Mouse (Mus musculus) lung, postnatal 25 days (tissue): ENCODE results near the gene Exoc3l4.

Experiments used
- DNase-seq: peaks from one replicate; pipeline ENCODE4 v3.0.0; 2022; ENCODE audit warnings: low spot score

Gene Exoc3l4

DNA sequence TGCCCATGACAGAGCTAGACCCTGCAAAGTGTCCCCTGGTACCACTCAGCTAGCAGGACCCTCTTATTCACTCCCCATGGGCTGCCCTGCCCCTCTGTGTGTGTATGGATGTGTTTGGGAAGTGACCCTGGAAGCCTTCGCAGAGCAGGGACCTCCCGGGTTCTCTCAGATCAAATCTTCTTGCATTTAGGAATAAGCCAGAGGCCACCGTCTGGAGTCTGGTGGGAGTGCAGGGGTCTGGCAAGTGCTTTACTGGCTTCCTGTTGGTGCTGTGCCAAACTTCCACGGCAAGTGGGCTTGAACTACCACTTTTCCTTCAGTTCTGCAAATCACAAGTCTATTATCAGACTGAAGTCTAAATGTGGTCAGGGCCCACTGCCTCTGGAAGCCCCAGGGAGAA lies 37.2 kb downstream of the Exoc3l4 start:
- no peak for DNase-seq

- no peak for DNase-seq
Observed at GRCm38 (mm10) chr12:111454543-111455280, 37.9 kb downstream of the Exoc3l4 start.

DNA sequence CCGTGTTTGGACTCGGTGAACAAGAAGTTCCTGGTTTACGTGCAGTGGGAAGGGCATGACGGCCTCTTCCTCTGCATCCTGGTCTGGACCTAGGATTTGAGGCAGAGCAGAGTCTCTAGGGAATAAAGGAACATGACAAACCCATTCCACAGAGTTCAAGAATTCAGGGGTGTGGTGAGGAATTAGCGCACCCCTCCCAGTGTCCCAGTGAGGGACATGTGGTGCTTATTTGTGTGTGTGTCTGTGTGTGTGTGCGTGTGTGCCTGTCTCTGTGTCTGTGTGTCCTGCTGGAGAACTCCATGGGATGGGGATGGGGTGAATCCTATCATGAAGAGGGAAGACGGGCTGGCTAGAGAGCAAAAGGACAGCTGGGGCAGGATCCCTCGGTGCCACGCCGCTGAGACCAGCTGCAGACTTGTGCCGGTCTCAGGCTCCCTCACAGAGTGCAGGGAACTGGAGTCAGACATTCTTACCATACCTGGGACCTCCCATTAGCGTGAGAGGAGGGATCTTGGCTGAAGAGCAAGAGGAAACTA lies 38.6 kb downstream of the Exoc3l4 start:
- DNase-seq = no peak

DNA sequence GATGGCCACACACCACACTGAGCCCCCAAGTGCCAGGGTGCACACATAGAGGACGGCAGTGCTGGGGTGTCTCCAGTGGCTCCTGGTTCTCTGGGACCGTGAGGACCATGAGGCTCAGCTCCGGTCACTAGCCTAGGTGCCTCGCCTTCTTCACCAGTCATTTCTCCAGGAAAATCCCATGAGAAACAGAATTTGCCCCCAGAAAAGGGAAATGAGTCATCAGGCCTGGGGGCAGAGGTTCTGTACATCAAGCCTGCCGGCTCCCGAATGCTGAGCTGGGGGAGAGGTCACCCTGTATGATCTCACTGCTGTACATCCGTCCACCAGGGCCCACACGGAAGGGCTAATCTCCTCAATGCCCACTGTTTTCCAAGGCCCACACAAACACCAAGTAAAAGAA lies 39.0 kb downstream of the Exoc3l4 start:
- no peak for DNase-seq

DNA sequence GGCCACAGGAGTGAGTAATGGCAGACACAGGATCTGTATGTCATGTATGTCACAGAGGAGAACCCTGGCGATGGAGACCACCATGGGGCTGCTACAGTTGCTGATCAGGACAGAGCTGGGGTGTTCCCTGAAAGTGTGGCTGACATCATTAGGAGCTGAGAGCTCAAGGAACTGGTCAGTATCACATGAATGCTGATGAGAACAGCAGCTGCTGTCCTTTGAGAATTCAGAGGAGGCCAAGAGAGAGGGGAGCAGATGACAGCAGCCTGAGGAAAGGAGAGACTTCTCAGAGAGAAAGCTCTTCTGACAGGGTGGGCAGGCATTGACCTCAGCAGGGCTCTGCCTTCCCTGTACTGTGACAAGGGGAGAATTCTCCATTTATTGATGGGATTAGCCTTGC lies 40.9 kb downstream of the Exoc3l4 start:
- DNase-seq = no peak

DNA sequence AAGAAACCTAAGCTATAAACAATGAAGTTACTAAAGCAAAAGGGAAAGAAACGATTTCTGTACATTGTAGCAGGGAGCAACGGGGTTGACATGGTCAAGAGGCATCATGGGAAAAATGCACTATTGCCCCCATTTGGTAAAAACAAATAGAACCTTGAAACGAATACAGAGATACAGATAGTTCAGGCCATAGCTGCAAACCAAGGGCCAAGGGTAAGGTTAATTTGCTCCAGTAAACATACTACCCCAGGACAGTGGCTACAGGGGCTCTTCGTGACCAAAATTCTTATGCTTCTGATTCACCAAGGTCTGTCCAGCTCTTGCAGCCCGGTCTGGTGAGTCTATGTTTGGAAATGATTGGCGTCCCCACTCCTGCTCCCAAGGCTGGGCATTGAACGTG lies 46.8 kb downstream of the Exoc3l4 start:
- no peak for DNase-seq

DNA sequence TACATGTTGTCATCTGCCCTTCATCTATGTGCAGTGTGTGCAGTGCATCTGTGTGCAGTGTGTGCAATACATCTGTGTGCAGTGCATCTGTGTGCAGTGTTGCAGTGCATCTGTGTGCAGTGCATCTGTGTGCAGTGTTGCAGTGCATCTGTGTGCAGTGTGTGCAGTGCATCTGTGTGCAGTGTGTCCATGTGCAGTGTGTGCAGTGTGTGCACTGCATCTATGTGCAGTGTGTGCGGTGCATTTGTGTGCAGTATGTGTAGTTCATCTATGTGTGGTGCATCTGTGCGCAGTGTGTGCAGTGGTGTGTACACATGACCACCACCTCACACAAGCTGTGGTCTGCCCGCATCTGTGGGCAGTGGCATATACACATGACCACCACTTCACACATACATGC lies 49.6 kb downstream of the Exoc3l4 start:
- DNase-seq = no peak

DNA sequence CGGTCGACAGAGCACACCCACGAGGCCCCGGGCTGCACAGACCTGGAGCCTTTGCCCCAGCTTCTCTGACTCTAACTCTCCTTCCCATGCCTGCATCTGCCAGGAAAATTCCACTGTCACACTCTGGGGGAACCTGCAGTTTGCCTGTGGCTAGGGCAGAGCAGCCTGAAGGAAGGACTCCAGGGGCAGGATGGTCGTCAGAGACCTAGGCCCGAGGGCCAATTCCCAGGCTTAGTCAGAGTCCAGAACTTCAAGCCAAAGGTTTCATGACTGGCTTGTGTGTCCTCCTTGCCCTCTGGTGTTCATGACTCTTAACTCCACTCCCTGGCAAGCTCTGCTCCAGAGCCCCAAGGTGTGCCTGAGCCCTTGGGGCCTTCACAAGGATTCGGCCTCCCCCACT lies 51.4 kb downstream of the Exoc3l4 start:
- no peak for DNase-seq

DNA sequence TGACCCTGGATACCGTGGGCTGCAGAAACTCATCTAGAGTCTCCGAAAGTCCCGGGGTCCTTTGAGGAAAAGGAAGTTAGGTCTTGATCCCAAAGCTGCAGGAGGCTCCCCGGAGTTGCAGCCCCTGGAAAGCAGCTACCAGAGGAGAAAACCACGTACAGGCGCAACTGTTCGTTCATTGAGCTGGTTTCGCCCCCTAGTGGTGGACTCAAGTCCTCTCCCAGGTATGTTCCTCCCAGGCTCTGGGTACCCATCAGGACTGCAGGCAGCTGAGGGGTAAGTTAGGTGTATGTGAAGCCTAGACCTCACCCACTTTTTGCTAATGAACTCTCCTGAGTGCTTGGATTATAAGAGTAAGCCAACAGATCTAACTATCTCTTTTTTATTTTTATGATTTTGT lies 52.7 kb downstream of the Exoc3l4 start:
- DNase-seq = peak; percentile 67

DNA sequence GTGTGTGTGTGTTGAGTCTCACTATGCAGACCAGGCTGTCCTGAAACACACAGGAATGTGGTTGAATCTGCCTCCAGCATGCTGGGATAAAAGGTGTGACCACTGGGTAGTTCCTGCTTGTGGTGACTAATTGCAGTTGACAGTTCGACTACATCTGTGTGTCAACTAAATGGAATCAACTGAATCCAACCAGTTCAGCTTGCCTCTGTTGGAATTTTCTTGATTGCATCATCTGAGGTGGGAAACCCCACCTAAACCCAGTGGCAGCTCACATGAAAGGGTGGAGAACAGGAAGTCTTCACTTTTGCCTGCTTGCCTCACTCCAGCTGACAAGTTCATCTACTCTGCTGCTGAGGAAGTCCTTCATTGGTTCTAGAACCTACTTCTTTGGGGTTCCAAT lies 54.3 kb downstream of the Exoc3l4 start:
- DNase-seq = no peak

GRCm38 (mm10) chr12:111471721-111472120 lies 54.9 kb downstream of the Exoc3l4 start:
- no peak for DNase-seq

DNA sequence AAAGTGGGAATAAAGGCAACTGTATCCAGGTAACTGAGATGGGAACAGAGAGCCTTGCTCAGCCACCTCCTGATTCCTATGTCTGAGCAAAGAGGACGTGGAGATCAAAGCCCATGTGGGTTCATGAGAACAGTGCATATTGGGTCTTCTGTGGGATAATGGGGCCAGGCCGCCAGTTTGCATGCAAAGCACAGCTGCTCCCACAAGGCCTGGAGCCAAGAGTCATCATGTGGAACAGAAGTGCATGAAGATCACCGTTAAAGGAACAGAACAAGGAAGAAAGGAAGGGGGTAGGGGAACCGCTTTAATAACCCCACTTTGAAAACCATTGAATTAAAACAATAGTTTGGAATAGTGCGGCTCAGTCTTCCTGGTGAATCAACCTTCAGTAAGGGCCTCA lies 56.1 kb downstream of the Exoc3l4 start:
- DNase-seq = no peak

DNA sequence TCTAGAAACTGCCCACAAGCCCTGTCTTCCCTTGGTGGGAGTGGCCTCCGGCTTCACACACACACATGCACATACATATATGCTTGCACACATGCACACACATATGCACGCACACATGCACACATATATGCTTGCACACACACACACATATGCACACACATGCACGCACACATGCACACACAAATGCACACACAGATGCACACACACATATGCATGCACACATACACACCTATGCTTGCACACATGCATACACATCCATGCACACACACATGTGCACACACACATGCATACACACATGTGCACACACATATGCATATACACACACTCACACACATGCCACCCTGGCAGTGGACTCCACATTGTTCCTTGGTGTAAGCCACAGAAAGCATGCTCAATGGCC lies 57.6 kb downstream of the Exoc3l4 start:
- DNase-seq = no peak

- peak; percentile 49 for DNase-seq
Observed at GRCm38 (mm10) chr12:111474893-111475643, 58.3 kb downstream of the Exoc3l4 start.

DNA sequence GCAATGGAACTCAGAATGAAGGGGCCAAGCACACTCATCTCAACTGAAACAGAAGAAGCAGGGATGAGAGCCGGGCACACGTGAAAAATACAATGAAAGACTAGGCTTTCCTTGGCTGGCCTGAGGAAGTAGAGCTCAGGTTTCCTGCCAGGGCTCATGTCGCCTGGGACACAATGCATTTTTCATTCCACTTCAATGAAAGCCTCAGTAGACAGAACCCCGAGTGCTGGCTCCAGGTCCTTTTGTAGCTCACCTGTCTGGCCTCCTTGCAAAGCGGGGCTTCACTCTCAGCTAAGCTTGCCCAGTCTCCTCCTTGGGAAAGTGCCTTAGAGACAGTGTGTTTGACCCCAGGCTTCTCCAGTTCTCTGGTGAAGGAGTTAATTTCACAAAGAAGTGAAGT lies 62.1 kb downstream of the Exoc3l4 start:
- no peak for DNase-seq

- DNase-seq = no peak
Observed at GRCm38 (mm10) chr12:111479917-111480316, 63.1 kb downstream of the Exoc3l4 start.
